In the genomic region with DNA sequence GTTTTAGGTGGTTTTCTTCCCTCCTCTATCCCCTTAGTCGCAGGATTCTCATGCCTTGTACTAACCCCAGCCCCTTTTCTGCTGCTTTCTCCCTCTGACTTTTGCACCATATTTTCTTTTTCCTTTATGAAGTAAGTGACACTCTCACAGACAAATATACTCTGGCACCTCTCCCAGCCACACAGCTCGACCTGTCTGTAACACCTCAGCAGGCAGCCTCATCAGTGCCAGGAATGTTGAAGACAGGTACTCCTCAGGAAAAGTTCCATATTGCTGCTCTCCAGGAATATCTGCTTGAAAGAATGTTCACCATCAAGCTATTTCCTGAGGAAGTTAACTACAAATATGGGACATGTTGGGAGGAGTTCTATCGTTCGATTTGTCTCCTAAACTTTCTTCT, we compare ENCODE assay signal across 12 mouse cellular contexts.
DNase-seq lines count a peak whose midpoint lies in the region.
"Had no signal": no experiment of that assay in that cellular context is flagged by ENCODE, and none has a peak within 500 bp of the region (broad histone marks: within the 10 kb centered on the region; RNA-seq: fewer than 3 reads in every experiment).

No protein-coding gene starts in this region.

- intact Hi-C loops in left cerebral cortex, postnatal 4 days (cut with DNase I): no loop called here

- DNase-seq in cerebellum, postnatal 14 days: peak; percentile 33 to 59
- no peak for DNase-seq in cerebellum, postnatal 4 days (ENCODE audit: low spot score in 2 of 2)
- peak; percentile 6 to 10 for DNase-seq in cerebellum, postnatal 36 days
- no peak for DNase-seq in cerebellum, adult 11-12 months
- peak; percentile 13 for DNase-seq in left cerebral cortex, postnatal 4 days
- DNase-seq in left cerebral cortex, adult 11 months (ENCODE audit: low spot score): no peak
- DNase-seq: adrenal gland, adult 2 months; adrenal gland, postnatal 10 days; adrenal gland, postnatal 25 days; cerebellum, adult 11 months; cerebellum, adult 8-10 months; embryo, embryonic 11 days had no signal

Comparison
In these comparisons a context has a peak if more than half of its experiments do, and no peak if none do; other contexts are left out.
1. DNase-seq: peak in cerebellum, postnatal 14 days (2 of 2), cerebellum, postnatal 36 days (2 of 2) and left cerebral cortex, postnatal 4 days (single experiment); none in cerebellum, postnatal 4 days (0 of 2), cerebellum, adult 11-12 months (single experiment) and left cerebral cortex, adult 11 months (single experiment).